ENCODE assay signal across 32 mouse cellular contexts in the genomic region with DNA sequence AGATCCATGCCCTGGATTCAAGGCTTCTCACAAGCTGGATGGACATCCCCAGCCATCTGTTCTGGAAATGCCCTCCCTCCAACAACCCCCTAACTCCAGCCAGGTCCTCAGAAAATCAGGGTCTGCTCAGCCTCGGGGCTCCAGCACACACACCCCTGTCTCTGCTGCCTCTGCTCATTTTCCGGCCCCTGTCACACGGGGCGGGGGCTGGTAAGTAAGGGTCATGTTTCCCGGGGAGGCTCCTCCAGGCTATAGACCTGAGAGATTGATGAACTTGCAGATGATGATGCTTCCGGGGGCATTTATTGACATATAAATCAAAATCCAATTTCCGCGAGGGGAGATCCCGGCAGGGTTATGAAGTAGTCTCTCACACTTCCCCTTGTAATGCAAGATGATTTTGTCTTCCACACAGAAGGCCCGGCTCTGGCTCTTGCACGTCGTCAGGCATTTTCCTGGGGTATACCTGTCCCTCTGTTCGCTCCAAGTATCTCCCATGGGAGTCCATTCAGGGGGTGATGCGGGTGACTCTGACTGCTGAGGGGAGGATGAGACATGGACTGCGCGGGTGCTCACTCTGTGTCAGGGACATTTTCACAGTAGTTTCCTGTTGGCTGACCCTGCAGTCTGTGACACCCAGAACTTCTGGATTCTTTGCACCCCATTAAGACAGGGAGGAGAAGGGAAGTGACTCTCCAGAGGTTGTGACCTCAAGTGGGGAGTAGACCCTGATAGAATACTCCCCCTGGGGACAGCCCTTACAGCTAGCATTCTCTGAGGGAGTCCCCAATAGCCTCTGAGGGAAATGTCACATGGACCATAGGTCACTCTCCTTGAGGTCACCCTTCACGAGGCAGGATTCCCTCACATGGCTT. TPM values are rescaled to one million over a fixed set of nuclear protein-coding genes. Genes with fewer than 3 reads are reported as not detected.
DNase-seq lines count a peak whose midpoint lies in the region; ATAC-seq and TF ChIP-seq lines count a peak whose summit lies in the region.
"Had no signal": no experiment of that assay in that cellular context is flagged by ENCODE, and none has a peak within 500 bp of the region (broad histone marks: within the 10 kb centered on the region; RNA-seq: fewer than 3 reads in every experiment).

No protein-coding gene starts in this region.

- no peaks in the 10 kb centered on the region for H3K36me3 ChIP-seq in forebrain, postnatal 0 days (ENCODE audit: insufficient read depth)
- no peaks in the 10 kb centered on the region for H3K36me3 ChIP-seq in forebrain, embryonic 12.5 days (replicated peaks)
- no peaks in the 10 kb centered on the region for H3K36me3 ChIP-seq in neural tube, embryonic 15.5 days
- H3K36me3 ChIP-seq: embryonic facial prominence, embryonic 12.5 days; heart, embryonic 15.5 days; limb, embryonic 15.5 days; midbrain, embryonic 13.5 days; stomach, embryonic 15.5 days had no signal

- TF ChIP-seq CTCF in forebrain, postnatal 0 days (IDR thresholded peaks at IDR 0.05; ENCODE audit: low read depth) = no peak
- no peak for TF ChIP-seq CTCF in left cerebral cortex, adult 2 months (IDR thresholded peaks at IDR 0.05)

- H3K4me1 ChIP-seq in forebrain, postnatal 0 days (ENCODE audit: insufficient read depth) = 0 out of 2 replicates have a peak, but pooled peaks cover 4% of the 10 kb centered on the region
- H3K4me1 ChIP-seq in forebrain, embryonic 12.5 days = no peaks in the 10 kb centered on the region
- peaks cover 25% of the 10 kb centered on the region for H3K4me1 ChIP-seq in neural tube, embryonic 15.5 days
- H3K4me1 ChIP-seq: embryonic facial prominence, embryonic 12.5 days; heart, embryonic 15.5 days; limb, embryonic 15.5 days; stomach, embryonic 15.5 days had no signal

- no peak for DNase-seq in forebrain, postnatal 0 days
- no peak for DNase-seq in left cerebral cortex, adult 2 months (ENCODE audit: extremely low spot score in 1 of 2, low spot score in 2 of 2)
- no peak for DNase-seq in left cerebral cortex, adult 8-10 months (ENCODE audit: low spot score in 2 of 2)
- DNase-seq in lung, postnatal 10 days = peak; percentile 2
- DNase-seq in lung, postnatal 4 days = no peak
- DNase-seq in ovary, postnatal 36 days (ENCODE audit: low spot score) = no peak
- DNase-seq: adrenal gland, adult 8-10 months; gastrocnemius, adult 2 months; heart, postnatal 36 days; kidney, adult 2 months; kidney, postnatal 10 days; thymus, postnatal 25 days had no signal

- no peak overlapping the region for H3K4me2 ChIP-seq in forebrain, postnatal 0 days (ENCODE audit: low read depth)
- H3K4me2 ChIP-seq in forebrain, embryonic 12.5 days = no peak overlapping the region
- H3K4me2 ChIP-seq in neural tube, embryonic 15.5 days = no peak overlapping the region
- H3K4me2 ChIP-seq: embryonic facial prominence, embryonic 12.5 days; heart, embryonic 15.5 days; limb, embryonic 15.5 days; midbrain, embryonic 13.5 days; stomach, embryonic 15.5 days had no signal

- ATAC-seq in forebrain, postnatal 0 days = no peak
- ATAC-seq in forebrain, embryonic 12.5 days (ENCODE audit: low FRiP score) = no peak
- ATAC-seq in neural tube, embryonic 15.5 days (ENCODE audit: low FRiP score) = peak; percentile 69
- ATAC-seq: activated CD4-positive, CD25-positive, alpha-beta regulatory T cell, adult 4 months; midbrain, embryonic 13.5 days had no signal

- no peak overlapping the region for H3K4me3 ChIP-seq in forebrain, postnatal 0 days (ENCODE audit: low read depth, low read length)
- no peak overlapping the region for H3K4me3 ChIP-seq in forebrain, embryonic 12.5 days (replicated peaks)
- H3K4me3 ChIP-seq in left cerebral cortex, adult 2 months = no peak overlapping the region
- H3K4me3 ChIP-seq in neural tube, embryonic 15.5 days (replicated peaks) = no peak overlapping the region
- H3K4me3 ChIP-seq: embryonic facial prominence, embryonic 12.5 days; gastrocnemius, adult 2 months; heart, embryonic 15.5 days; limb, embryonic 15.5 days; midbrain, embryonic 13.5 days; stomach, embryonic 15.5 days had no signal

- H3K9me3 ChIP-seq in forebrain, postnatal 0 days (ENCODE audit: low read length) = no peaks in the 10 kb centered on the region
- peaks cover 8% of the 10 kb centered on the region; the same call in 1 of the 2 replicates for H3K9me3 ChIP-seq in forebrain, embryonic 12.5 days
- H3K9me3 ChIP-seq in neural tube, embryonic 15.5 days (replicated peaks) = no peaks in the 10 kb centered on the region
- H3K9me3 ChIP-seq: heart, embryonic 15.5 days; limb, embryonic 15.5 days; stomach, embryonic 15.5 days had no signal

- 85% methylated on average over 17 of the region's 17 CpGs for WGBS in forebrain, postnatal 0 days
- 92% methylated on average over 17 of the region's 17 CpGs for WGBS in forebrain, embryonic 12.5 days
- 43% methylated on average over 17 of the region's 17 CpGs for WGBS in neural tube, embryonic 15.5 days

- peak overlapping the region; percentile 66; the same call in 1 of the 2 replicates for H3K27ac ChIP-seq in forebrain, postnatal 0 days (ENCODE audit: low read depth, low read length)
- no peak overlapping the region for H3K27ac ChIP-seq in forebrain, embryonic 12.5 days
- peak overlapping the region; percentile 36; the same call in 1 of the 2 replicates for H3K27ac ChIP-seq in left cerebral cortex, adult 2 months
- H3K27ac ChIP-seq in neural tube, embryonic 15.5 days (replicated peaks) = peak overlapping the region; percentile 72
- H3K27ac ChIP-seq: embryonic facial prominence, embryonic 12.5 days; gastrocnemius, adult 2 months; heart, embryonic 15.5 days; limb, embryonic 15.5 days; midbrain, embryonic 13.5 days; stomach, embryonic 15.5 days had no signal

- intact Hi-C loops in left cerebral cortex, adult 2 months (cut with DNase I) = no loop called here

- no peaks in the 10 kb centered on the region for H3K27me3 ChIP-seq in forebrain, postnatal 0 days (ENCODE audit: insufficient read depth, low read length)
- H3K27me3 ChIP-seq in forebrain, embryonic 12.5 days = 0 out of 2 replicates have a peak, but pooled peaks cover 2% of the 10 kb centered on the region
- H3K27me3 ChIP-seq in neural tube, embryonic 15.5 days (replicated peaks) = no peaks in the 10 kb centered on the region
- H3K27me3 ChIP-seq: embryonic facial prominence, embryonic 12.5 days; limb, embryonic 15.5 days; midbrain, embryonic 13.5 days; stomach, embryonic 15.5 days had no signal

- H3K9ac ChIP-seq in forebrain, postnatal 0 days = no peak overlapping the region
- no peak overlapping the region for H3K9ac ChIP-seq in forebrain, embryonic 12.5 days
- H3K9ac ChIP-seq in neural tube, embryonic 15.5 days (replicated peaks) = no peak overlapping the region
- H3K9ac ChIP-seq: embryonic facial prominence, embryonic 12.5 days; heart, embryonic 15.5 days; limb, embryonic 15.5 days; midbrain, embryonic 13.5 days; stomach, embryonic 15.5 days had no signal

RNA-seq across cellular contexts. Expression of a gene that starts 40.6 kb away (rescaled TPM):
- not detected in 2 replicates for total RNA-seq in forebrain, postnatal 0 days (2014; rRNA removed)
- not detected in 2 replicates for polyA plus RNA-seq in forebrain, postnatal 0 days (2015; fragmentation: Nextera tagmentation; extraction: Ambion mirVana)
- polyA plus RNA-seq in forebrain, embryonic 12.5 days (2016; fragmentation: Nextera tagmentation; extraction: Ambion mirVana) = not detected in 2 replicates
- not detected for total RNA-seq in left cerebral cortex, adult 2 months (2021)
- total RNA-seq in left cerebral cortex, adult 8-10 months (2022) = not detected
- not detected in 2 replicates for polyA plus RNA-seq in neural tube, embryonic 15.5 days (2015; fragmentation: Nextera tagmentation; extraction: Ambion mirVana)
- total RNA-seq: adrenal gland, adult 8-10 months; gastrocnemius, adult 2 months; gastrocnemius, postnatal 4 days; heart, adult 8-10 months; heart, postnatal 36 days; layer of hippocampus, adult 18-20 months; layer of hippocampus, postnatal 36 days; left cerebral cortex, postnatal 36 days; megakaryocyte, adult 5-6 weeks; monocyte, adult 5-6 weeks; neutrophil, adult 5-6 weeks had no signal
- polyA plus RNA-seq: activated CD4-positive, CD25-positive, alpha-beta regulatory T cell, adult 4 months; embryonic facial prominence, embryonic 12.5 days; forebrain, embryonic 11.5 days; frontal cortex, adult 2 months; heart, embryonic 15.5 days; intestine, embryonic 14.5 days; kidney, adult 2 months; limb, embryonic 15.5 days; liver, embryonic 16.5 days; midbrain, embryonic 13.5 days; stomach, embryonic 15.5 days had no signal
